Mouse (Mus musculus): Measurements from ENCODE around the gene Dohh.

Gene Dohh

DNA sequence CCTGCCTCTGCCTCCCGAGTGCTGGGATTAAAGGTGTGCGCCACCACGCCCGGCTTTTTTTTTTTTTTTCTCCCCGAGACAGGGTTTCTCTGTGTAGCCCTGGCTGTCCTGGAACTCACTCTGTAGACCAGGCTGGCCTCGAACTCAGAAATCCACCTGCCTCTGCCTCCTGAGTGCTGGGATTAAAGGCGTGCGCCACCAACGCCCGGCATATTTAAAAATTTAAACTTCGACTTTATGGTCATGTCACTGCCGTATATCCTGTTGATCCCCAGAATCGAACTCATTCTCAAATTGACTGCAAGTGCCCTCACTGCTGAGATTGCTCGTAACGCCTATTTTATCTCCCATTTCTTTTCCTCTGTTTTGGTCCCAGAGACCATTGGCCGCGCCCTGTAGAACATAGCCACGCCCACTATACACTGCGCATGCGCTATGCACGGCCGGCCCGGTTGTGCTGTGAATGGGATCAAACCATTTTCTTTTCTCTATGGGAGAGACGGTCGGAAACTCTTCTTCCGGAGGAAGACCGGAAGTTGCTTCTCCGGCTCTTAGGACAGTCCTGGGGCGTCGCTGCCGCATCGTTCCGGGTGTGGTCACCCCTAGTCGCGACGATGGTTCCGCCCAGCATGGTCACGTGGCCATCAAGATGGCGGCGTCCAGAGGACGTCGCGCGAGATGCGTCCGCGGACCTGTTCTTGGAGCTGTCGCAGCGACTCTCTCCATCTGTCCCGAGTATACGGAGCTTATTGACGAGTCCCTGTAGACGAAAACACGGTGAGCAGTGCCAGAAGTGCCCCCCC, at the start of gene Dohh, which contains the start of gene Gm48551:
Gene Dohh, plus strand, starts transcription at position 627 of the 803 bp plus-strand sequence.
Gene Gm48551, plus strand, starts transcription at position 665 of the 803 bp plus-strand sequence.
- peak; percentile 98 for DNase-seq (ENCODE audit: low spot score in 2 of 2)

DNA sequence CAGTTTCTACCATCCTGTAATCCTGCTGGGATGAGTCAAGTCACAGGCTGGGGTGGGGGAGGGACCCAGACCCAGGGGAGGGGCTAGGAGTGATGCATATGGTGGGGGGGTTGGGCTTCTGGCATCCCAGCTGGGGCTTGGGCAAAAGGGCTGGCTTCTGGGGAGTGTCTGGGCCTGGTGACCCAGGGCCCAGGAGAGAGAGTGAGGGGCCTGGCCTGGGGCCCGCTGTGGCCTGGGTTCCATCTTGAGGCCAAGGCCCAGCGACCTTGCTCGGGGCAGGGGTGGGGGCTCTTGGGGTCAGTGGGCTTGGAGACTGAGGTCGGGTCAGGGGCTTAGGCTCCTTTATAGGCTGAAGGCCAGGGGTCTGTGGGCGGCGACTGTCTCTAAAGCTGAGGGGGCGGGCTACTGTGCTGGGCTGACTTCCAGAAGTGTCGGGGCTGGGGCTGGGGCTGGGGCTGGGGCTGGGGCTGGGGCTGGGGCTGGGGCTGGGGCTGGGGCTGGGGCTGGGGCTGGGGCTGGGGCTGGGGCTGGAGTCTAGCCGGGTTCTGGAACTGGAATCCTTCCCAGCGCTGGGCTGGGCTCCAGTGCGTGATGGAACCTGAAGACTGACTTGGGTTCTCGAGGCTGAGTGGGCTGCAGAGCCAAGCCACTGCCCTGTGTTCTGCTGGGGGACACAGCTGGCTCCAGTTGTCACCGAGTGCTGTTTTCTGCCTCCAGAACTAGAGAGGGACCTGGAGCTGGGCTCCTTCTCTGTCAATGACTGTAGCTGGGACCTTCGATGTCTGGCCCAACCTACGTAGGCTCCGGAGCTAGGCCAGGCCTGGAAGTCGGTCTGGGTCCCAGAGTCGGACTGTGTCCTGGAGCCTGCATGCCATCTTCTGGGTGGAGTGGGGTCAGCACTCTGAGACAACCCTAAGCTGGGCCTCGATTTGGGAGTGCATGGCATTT, 48.6 kb upstream of the Dohh start:
- DNase-seq (ENCODE audit: low spot score in 2 of 2), result no peak

DNA sequence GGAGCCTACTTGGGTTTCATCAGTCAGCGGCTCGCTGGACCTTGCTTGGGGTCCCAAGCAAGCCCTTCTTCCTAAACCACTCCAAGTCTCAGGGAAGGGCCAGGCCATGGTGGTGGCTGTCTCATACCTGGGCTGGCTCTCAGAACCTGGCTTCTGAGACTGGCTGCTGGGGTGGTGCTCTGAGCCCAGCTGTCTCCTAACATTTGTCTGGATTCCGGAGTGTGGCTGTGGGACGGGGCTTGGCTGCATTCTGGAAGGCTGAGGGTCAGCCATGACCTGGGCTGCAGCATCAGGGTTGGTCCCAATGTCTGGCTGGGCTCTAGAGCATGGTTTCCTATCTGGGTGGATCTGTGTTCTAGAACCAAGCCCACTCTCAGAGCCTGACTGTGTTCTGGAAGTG, 47.7 kb upstream of the Dohh start:
- no peak for DNase-seq (ENCODE audit: low spot score in 2 of 2)

DNA sequence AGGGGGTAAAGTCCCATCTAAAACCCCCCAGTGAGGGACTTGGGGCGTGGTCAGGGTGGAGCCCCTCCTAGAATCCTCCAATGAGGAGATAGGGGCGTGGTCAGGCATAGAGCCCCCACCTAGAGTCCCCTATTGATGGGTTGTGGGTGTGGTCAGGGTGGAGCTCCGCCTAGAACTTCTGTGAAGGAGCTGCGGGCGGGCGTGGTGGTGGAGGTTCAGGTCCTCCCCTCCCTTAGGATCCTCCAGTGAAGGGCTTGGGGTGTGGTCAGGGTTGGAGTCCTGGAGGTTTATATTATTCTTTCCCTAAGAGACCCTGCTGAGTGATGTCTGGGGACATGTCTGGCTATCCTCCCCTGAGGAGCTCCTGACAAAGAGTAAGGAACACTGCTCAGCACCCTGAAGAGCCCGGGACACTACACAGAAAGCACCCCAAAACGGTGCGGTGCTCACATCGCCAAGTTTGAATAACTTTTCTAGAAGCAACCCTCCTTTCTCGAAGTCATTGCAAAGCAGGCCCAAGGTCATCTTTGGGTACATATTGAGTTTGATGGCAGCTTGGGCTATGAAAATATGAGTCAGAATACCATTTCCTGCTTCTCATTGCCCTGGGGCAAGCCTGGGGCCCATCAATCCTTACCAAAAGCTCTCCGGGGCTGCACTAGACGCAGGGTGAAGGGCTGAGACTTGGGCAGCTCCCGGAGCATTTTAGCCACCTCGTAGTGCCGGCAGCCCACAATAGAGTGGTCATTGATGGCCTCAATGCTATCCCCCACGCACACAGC, 43.5 kb upstream of the Dohh start:
- no peak for DNase-seq (ENCODE audit: low spot score in 2 of 2)

DNA sequence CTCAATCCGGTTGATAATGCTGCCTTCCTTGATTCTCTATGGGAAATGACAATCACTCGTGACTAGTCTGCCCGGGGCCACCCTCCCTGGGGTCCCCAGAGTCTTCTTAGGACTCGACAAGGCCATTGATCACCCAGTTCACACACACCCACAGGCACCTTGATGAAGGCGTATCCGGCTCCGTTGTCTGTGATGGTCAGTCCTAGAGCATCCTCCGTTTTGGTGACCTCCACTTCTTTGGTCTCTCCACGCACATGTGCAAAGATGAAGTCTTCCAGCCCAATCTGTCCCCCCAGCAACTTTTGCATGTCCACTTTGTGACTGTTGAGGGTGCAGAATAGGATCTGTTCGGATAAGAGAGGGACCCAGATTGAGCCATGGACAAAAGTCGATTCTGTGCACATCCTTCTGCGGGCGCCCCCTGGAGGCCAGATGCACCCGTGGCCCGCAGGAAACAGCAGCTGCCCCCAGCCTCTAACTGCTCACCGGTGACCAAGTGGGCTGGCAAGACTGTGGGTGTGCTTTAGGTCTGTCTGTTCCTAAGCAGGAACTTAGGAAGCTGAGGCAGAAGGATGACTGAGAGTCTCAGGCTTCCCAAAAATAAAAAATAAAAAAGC, 42.8 kb upstream of the Dohh start:
- no peak for DNase-seq (ENCODE audit: low spot score in 2 of 2)

DNA sequence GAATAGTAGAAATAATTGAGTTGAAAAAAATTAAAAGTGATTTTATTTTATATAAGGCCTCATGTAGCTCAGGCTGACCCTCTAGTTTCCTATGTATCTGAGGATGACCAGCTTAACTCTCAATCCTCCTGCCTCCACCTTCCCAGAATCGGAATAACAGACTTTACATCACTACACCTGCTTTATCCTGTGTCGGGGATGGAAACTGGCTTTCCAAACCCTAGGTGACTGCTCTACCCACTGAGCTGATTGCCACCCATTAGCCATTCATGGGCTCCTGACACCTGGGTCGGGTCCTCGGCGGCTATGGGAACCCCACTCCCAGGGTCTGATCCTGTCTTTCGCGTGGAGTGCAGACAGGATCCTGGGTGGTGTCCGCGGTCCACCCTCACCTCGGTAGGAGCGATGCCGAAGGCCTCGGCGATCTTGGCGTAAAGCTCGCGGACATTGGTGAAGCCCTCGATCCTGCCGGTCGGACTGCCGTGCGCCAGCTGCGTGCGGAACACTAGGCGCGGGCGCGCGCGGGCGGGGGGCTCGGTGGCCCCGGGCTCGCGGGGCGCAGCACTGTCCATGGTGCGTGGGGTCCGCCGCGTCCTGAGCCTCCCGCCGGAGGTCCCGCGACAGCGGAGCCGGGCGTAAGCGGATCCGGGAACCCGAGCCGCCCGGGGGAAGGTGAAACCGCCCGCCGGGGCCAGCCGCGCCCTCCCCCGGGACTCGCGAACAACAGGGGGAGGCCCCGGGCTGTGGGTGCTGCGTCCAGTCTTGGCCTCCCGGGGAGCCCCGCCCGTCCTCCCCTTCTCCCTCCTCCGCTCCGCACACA, 41.3 kb upstream of the Dohh start, which contains the start of gene Gipc3:
Gene Gipc3, minus strand, starts transcription at position 581 of the 820 bp plus-strand sequence.
- DNase-seq (ENCODE audit: low spot score in 2 of 2), result no peak

DNA sequence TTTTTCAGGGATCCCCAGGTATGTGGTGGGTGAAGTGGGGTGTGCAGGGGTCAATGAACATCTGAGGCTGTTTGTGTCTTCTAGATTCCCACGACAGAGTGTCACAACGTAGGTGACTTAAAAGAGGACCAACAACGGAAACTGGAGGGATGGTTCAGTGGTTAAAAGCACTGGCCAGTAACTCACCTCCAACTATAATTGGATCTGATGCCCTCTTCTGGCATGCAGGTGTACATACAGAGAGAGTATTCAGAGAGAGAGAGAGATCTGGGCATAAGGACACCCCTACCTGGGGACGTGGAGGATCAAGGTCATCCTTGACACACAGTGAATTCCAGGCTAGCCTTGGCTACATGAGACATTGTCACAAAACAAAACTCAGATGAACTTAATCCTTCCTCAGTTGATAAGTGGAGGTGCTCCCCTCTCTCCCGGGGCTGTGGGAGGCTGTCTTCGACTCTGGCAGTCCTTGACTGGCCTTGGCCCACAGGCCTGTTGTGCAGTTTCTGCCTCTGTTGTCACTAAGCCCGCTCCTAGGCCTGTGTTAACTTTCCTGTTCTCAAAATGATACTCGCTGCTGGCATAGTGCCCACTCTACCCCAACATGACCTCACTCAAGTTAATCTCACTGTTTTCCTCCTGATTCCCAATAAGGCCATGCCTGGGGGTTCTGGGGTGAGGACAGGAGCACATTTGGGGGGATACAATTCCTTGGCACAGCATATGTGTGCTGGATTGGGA, 39.6 kb upstream of the Dohh start:
- no peak for DNase-seq (ENCODE audit: low spot score in 2 of 2)

DNA sequence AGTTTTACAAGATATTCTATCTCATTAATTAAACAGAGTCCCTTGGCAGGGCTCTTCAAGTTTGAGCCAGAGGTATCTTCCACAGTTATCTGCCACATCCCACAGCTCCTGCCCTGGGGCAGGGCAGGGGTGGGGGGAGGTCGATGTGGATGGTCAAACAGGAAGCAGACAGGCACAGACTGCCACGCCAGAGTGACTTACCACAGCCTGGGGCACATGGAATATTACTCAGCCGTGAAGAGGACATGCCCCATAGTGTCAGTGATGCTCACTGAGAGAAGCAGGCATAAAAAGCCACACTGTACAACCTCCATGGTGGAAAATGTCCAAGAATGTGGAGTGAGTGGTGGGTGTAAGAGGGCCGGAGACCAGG, 39.1 kb upstream of the Dohh start:
- DNase-seq (ENCODE audit: low spot score in 2 of 2), result no peak

DNA sequence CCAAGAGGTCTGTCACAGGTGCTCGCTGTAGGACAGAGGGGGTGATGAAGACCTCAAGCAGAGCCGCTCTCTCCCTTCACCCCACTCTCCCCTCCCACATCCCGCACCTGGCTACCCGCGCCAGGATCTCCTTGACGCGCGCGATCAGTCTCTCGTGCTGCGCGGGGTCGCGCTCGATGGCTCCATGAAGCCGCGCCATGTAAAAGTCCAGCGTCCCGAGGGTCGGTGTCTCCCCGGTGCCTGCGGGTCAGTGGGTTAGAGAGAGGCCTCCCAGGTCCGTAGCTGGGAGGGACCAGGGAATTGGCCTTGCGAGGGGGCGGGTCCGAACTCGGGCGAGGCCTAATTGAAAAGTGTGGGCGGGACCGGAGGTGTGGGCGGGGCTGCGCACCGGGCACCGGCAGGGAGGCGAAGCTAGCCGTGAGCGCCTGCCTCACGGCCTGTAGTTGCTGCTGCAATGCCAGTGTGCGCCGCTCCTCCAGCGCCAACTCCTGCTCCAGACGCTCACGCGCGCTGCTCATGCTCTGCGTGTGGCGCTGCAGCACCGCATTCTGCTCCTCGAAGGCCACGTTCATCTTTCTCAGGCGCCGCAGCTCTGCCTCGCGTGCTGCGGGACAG, 37.7 kb upstream of the Dohh start:
- DNase-seq (ENCODE audit: low spot score in 2 of 2), result peak; percentile 56 to 61

DNA sequence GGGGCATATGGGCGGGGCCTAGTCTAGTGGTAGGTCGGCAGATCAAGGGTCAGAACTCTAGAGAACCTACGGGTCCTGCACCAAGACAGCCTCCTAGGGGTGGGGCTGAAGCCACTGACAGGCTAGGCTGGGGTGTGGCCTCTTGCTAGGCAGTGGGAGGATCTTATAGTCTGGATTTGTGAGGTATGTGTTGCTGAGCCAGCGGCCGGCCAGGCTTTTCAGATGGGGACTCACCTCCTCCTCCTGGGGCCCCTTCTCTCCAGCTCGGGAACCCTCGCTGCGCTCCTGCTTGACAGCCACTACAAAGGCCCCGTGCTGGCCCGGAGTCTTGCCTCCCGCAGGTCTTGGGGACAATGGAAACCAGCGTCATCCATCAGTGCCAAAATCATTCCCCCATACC, 35.1 kb upstream of the Dohh start:
- DNase-seq (ENCODE audit: low spot score in 2 of 2), result no peak

DNA sequence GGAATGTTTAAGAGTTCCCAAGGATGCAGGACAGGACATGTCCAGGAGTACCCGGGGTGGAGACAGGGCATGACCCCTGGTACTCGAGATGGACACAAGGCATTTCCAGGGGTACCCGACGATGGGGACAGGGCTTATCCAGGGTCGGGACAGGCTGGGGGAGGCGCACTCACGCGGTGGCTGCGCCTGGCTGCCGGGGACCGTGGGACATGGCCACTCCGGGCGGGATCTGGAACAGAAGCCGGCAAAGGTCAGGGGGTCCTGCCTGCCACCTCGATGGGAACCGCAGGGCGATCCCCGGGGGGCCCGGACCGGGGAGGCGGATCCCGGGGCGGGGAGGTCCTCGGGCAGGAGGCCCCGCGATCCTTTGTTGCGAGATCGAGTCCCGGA, 34.3 kb upstream of the Dohh start:
- DNase-seq (ENCODE audit: low spot score in 2 of 2), result no peak

DNA sequence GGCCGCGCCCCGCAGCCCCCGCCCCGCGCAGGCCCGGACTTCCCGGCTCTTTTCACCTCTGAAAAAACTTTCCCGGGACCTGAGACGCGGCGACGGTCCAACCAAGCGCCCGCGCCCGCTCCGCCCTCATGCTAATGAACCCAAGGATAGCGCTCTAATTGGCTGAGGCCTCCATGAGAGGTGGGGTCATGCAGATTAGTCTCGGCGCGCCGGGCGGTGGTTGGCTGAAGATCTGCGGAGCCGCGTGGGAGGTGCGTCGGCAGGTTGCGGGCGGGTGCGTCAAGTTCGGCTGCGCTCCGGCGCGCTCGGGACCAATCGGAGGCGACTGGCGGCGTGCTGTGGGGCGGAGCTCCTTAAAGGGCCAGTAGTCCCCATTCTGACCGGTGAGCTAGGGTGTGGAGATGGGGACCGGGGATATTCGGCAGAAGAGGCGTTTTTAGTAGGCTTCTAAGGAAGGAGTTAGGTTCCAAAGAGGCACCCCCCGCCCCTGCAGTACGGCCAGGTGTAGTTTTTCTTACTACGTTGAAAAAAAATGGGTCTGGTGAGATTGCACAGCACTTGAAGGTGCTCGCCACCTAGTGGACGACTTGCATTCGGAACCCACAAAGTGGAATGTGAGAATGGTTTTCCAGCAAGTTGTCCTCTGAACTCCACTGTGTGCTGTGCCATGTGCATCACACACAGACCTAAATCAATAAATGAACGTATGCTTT, 33.7 kb upstream of the Dohh start, which contains the start of gene Hmg20b:
Gene Hmg20b, minus strand, starts transcription at position 130 of the 713 bp plus-strand sequence.
- DNase-seq (ENCODE audit: low spot score in 2 of 2), result peak; percentile 99 to 100

DNA sequence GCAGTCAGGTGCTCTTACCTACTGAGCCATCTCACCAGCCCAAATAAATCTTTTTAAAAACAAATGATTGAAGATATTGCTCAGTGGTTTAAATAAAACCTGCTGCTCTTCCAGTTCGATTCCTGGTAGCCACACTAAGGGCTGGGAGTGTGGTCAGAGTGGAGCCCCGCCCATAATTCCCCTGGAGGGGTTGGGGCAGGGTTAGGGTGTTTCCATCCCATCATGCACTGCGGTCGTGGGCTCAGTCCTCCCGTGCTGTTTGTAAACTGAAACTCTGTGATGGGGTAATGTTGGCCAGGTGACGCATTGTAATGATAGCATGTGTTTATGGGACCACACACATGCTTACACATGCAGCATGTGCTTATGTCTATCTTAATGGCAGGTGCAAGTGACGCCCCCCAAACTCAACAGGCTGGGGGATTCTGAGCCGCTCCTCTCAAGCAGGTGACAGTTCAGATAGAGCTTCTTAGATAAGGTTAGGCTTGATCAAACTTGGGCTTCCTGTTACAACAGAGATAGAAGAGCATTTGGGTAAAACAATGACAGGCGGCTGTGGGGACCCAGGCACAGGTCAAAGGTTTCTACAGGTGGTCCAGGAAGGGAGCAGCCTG, 32.4 kb upstream of the Dohh start:
- DNase-seq (ENCODE audit: low spot score in 2 of 2), result no peak

DNA sequence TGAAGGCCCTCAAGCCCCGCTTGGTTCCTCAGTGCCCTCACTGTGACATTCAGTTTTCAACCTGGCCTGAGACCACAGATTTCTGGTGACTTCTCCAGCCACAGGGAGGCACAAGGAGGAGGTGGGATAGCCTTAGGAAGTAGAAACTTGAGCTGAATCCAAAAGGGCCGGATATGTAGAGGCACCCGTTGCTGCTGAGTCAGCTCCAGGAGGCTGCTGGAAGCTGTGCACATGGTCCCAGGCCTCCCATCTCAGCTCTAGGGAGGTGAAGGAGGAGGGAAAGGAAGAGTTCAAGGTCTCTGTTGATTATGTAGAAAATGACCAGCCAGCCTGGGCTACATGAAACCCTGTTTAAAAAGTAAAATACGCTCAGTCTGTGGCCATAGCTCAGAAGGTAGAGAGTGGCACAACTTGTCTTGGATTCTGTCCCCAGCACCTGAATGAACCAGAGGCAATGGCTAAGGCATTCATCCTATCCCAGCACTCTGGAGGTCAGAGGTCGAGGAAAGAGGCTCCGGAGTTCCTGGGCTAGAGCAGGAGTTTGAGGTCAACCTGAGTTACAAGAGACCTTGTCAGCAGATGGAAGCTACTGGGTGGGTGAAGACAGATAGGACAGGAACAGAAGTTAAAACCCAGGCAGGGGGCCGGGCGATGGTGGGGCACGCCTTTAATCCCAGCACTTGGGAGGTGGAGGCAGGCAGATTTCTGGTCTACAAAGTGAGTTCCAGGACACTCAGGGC, 29.3 kb upstream of the Dohh start:
- DNase-seq (ENCODE audit: low spot score in 2 of 2), result no peak

DNA sequence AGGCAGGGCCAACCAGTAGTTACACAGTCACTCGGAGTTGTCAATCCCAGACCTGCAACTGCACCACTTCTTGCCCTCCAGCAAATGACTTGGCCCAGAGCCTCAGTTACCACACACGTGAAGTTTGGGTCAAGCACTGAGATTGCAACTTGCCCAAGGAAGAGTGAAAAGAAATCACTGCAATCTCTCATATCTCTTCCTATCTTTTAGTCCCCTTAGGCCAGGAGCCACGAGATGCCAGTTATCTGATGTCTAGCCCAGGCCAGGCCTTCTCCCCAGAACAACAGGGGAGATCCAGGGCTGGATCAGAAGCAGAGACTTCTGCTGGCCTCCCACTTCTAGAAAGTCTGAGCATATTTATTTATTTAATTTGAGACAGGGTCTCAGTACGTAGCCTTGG, 28.7 kb upstream of the Dohh start:
- no peak for DNase-seq (ENCODE audit: low spot score in 2 of 2)

DNA sequence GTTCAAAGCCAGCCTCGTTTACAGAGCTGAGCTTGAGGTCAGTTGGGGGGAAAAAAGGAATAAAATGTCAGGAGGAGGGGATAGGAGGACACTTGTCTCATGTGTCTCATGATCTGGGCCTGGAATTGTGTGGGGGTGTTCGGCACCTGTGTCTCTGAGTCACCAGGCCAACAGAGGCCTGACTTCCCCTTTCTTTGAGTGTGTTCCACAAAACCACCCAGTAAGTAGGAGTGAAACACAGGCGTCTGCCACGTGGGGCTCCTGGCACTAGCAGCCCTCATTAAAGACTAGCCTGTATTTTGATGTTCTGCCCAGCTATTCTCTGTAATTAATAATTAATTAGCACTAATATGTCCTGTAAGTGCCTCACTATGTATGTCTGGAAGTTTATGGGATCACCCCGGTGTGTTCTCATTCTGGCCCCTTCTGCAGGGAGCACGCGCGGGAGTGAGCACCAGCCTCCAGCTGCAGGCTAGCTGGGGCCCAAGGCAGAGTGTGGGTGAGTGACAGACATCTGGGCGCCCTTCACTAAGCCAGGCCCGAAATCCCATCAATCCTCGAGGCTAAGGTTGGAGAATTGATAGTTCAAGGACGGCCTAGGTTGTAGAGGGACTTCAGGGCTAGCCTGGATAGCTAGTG, 27.8 kb upstream of the Dohh start:
- DNase-seq (ENCODE audit: low spot score in 2 of 2), result no peak

Data from right cerebral cortex, postnatal 36 days (tissue).